Comparison of ENCODE assay signal across 7 mouse cellular contexts in the genomic region with DNA sequence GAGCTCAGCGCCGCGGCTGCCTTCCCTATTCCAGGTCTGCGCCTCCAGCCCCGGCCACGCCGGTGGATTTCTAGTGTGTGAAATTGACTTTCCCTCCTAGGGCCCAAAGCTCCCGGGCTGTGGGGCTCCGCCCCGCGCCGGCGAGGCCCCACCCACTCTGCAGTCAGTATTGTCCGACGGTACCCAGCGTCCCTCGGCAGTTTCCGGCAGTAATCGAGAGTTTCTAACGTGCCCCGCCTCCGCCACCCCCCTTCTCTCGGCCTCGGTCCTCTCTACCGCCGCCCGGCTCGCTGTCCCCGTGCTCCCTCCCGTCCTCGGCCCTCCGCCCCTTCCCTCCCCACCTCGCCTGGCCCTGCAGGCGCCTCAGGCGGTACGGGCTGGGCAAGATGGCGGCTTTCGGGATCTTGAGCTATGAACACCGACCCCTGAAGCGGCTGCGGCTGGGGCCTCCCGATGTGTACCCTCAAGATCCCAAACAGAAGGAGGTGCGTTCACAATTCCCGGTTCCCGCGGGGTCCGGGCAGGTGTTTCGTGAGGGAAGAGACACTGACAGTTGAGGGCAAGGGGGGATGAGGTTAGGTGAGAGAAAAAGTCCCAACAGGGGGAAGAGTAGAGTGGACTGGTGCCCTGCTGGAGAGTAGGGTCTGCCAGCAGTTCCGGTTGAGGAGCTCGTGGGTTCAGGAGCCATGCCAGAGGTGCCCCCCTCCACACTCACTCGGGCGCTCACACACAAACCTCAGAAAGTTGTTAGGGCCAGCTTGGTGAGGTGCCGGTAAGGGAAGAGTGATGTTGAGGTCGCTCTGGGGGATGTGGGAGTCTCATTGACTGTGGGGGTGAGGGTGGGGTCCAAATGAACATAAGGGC. TPM values are rescaled to one million over a fixed set of nuclear protein-coding genes. Genes with fewer than 3 reads are reported as not detected.
DNase-seq lines count a peak whose midpoint lies in the region; ATAC-seq lines count a peak whose summit lies in the region.

A gene (plus strand): TSS at position 156 of the 864 bp plus-strand sequence.

- peak within 1 kb of the TSS; percentile 51 for H3K4me3 ChIP-seq in embryonic facial prominence, embryonic 11.5 days (ENCODE audit: low read depth, low read length)
- H3K4me3 ChIP-seq in limb, embryonic 11.5 days (ENCODE audit: low read depth, low read length): peak within 1 kb of the TSS; percentile 52
- peak within 1 kb of the TSS; percentile 52 for H3K4me3 ChIP-seq in midbrain, embryonic 14.5 days (replicated peaks; ENCODE audit: low read depth, low read length)

- H3K4me1 ChIP-seq in embryonic facial prominence, embryonic 11.5 days (ENCODE audit: control insufficient read depth, insufficient read depth, low read length): no peaks in the 10 kb centered on the region
- no peaks in the 10 kb centered on the region for H3K4me1 ChIP-seq in limb, embryonic 11.5 days (ENCODE audit: control insufficient read depth, insufficient read depth, low read length)
- no peaks in the 10 kb centered on the region for H3K4me1 ChIP-seq in midbrain, embryonic 14.5 days (ENCODE audit: control insufficient read depth, insufficient read depth, low read length)

- peak within 1 kb of the TSS; percentile 46 for H3K4me2 ChIP-seq in embryonic facial prominence, embryonic 11.5 days (ENCODE audit: low read depth, low read length)
- peak within 1 kb of the TSS; percentile 45 for H3K4me2 ChIP-seq in limb, embryonic 11.5 days (ENCODE audit: low read depth, severe bottlenecking)
- H3K4me2 ChIP-seq in midbrain, embryonic 14.5 days (ENCODE audit: low read length): peak within 1 kb of the TSS; percentile 55

- peak within 1 kb of the TSS; percentile 71 for H3K9ac ChIP-seq in embryonic facial prominence, embryonic 11.5 days (replicated peaks; ENCODE audit: low read length)
- H3K9ac ChIP-seq in limb, embryonic 11.5 days (ENCODE audit: low read length): peak within 1 kb of the TSS; percentile 67
- H3K9ac ChIP-seq in midbrain, embryonic 14.5 days (replicated peaks; ENCODE audit: low read length): peak within 1 kb of the TSS; percentile 59

- DNase-seq in adrenal gland, postnatal 14 days: peak; percentile 95
- peak; percentile 90 for DNase-seq in embryonic facial prominence, embryonic 11.5 days (ENCODE audit: low spot score)
- DNase-seq in heart, adult 11 months: peak; percentile 99
- peak; percentile 90 for DNase-seq in kidney, adult 18-20 months
- DNase-seq in limb, embryonic 11.5 days (ENCODE audit: low spot score): peak; percentile 88
- DNase-seq in midbrain, embryonic 14.5 days: peak; percentile 91
- DNase-seq in spleen, adult 18-20 months: peak; percentile 87 to 89

- H3K27ac ChIP-seq in embryonic facial prominence, embryonic 11.5 days (replicated peaks; ENCODE audit: low read depth, low read length): 0 out of 2 replicates have a peak within 1 kb of the TSS, but pooled peaks have one; percentile 20
- H3K27ac ChIP-seq in limb, embryonic 11.5 days (replicated peaks; ENCODE audit: low read depth, low read length): peak within 1 kb of the TSS; percentile 53
- H3K27ac ChIP-seq in midbrain, embryonic 14.5 days (replicated peaks; ENCODE audit: low read depth, low read length): peak within 1 kb of the TSS; percentile 72

- WGBS in embryonic facial prominence, embryonic 11.5 days: 10% methylated on average over 53 of the region's 54 CpGs
- 17% methylated on average over 51 of the region's 54 CpGs for whole genome bisulfite sequencing in limb, embryonic 11.5 days
- 24% methylated on average over 54 of the region's 54 CpGs for WGBS in midbrain, embryonic 14.5 days

- ATAC-seq in embryonic facial prominence, embryonic 11.5 days (replicated peaks; ENCODE audit: insufficient number of reproducible peaks, low FRiP score, low TSS enrichment, low read depth): peak; percentile 96
- ATAC-seq in limb, embryonic 11.5 days (ENCODE audit: insufficient number of reproducible peaks, low FRiP score, low TSS enrichment, low read depth): peak; percentile 98
- peak; percentile 96 for ATAC-seq in midbrain, embryonic 14.5 days (ENCODE audit: low FRiP score, low TSS enrichment)

- no peaks in the 10 kb centered on the region for H3K27me3 ChIP-seq in embryonic facial prominence, embryonic 11.5 days (ENCODE audit: control insufficient read depth, insufficient read depth, low read length)
- peaks cover 5% of the 10 kb centered on the region for H3K27me3 ChIP-seq in limb, embryonic 11.5 days (ENCODE audit: control insufficient read depth, insufficient read depth, low read length)
- no peaks in the 10 kb centered on the region for H3K27me3 ChIP-seq in midbrain, embryonic 14.5 days (ENCODE audit: control insufficient read depth, insufficient read depth, low read length)

- H3K9me3 ChIP-seq in embryonic facial prominence, embryonic 11.5 days (replicated peaks; ENCODE audit: control insufficient read depth, low read length): no peaks in the 10 kb centered on the region
- H3K9me3 ChIP-seq in limb, embryonic 11.5 days (ENCODE audit: control insufficient read depth, low read length): no peaks in the 10 kb centered on the region
- no peaks in the 10 kb centered on the region for H3K9me3 ChIP-seq in midbrain, embryonic 14.5 days (ENCODE audit: control insufficient read depth, low read length)

- H3K36me3 ChIP-seq in embryonic facial prominence, embryonic 11.5 days (replicated peaks; ENCODE audit: control insufficient read depth, insufficient read depth, low read depth, low read length): no peaks in the 10 kb centered on the region
- H3K36me3 ChIP-seq in limb, embryonic 11.5 days (ENCODE audit: control insufficient read depth, insufficient read depth, low read length): no peaks in the 10 kb centered on the region
- H3K36me3 ChIP-seq in midbrain, embryonic 14.5 days (ENCODE audit: control insufficient read depth, insufficient read depth, low read length): peaks cover 8% of the 10 kb centered on the region

RNA-seq across cellular contexts. Expression of the gene that starts here (rescaled TPM):
- total RNA-seq in adrenal gland, postnatal 14 days (2021): 41.4 and 56.3 TPM in 2 replicates
- 27.8 and 32.3 TPM in 2 replicates for polyA plus RNA-seq in embryonic facial prominence, embryonic 11.5 days (2014; fragmentation: Nextera tagmentation; extraction: Ambion mirVana)
- 57.6 and 58.2 TPM in 2 replicates for polyA plus RNA-seq in limb, embryonic 11.5 days (2014; fragmentation: Nextera tagmentation; extraction: Ambion mirVana)
- polyA plus RNA-seq in midbrain, embryonic 14.5 days (2014; fragmentation: Nextera tagmentation; extraction: Ambion mirVana): 30.6 and 33.0 TPM in 2 replicates

Comparison
In these comparisons a context has a peak if more than half of its experiments do, and no peak if none do; other contexts are left out.
1. Peak in every context shown above with its lines: DNase-seq, ATAC-seq, H3K4me3 ChIP-seq and H3K27ac ChIP-seq.
2. H3K27ac ChIP-seq: peak in every context shown above with its lines; median percentile 72 in midbrain, embryonic 14.5 days; 53 in limb, embryonic 11.5 days; 20 in embryonic facial prominence, embryonic 11.5 days.